Mouse (Mus musculus) midbrain, embryonic 14.5 days (tissue): ENCODE data around the gene Msh5. TPM values are rescaled to one million over a fixed set of nuclear protein-coding genes. Genes with fewer than 3 reads are reported as not detected.
"Not testable (repeated sequence)": the region's sequence is repeated elsewhere in the genome, so short reads cannot be mapped to it uniquely, and the experiment has no call there.

Experiments
- ATAC-seq: fragments of 200-750 bp; cut with Nextera tagmentation; 2 replicates; pipeline ENCODE4 v1.8.0; 2017; ENCODE audit warnings: moderate number of reproducible peaks, moderate library complexity; ENCODE audit not compliant: low FRiP score, low TSS enrichment
- DNase-seq: peaks from one replicate; pipeline ENCODE4 v3.0.0-alpha.2; 2015
- H3K27ac ChIP-seq: fragments of 300-500 bp; sonication (generic); replicated peaks from 2 replicates; pipeline ENCODE4 v1.5.1; 2014; ENCODE audit warnings: mild to moderate bottlenecking, low read depth, low read length, moderate library complexity
- H3K27me3 ChIP-seq: fragments of 300-500 bp; sonication (generic); 2 replicates; pipeline ENCODE4 v1.6.1; 2014; ENCODE audit warnings: low read length, control low read depth, mixed read lengths; ENCODE audit not compliant: control insufficient read depth, insufficient read depth
- H3K36me3 ChIP-seq: fragments of 300-500 bp; sonication (generic); 2 replicates; pipeline ENCODE4 v1.6.1; 2014; ENCODE audit warnings: low read length, control low read depth; ENCODE audit not compliant: control insufficient read depth, insufficient read depth
- H3K4me1 ChIP-seq: fragments of 300-500 bp; sonication (generic); 2 replicates; pipeline ENCODE4 v1.6.1; 2014; ENCODE audit warnings: mild to moderate bottlenecking, antibody characterized with exemption, low read length, control low read depth; ENCODE audit not compliant: control insufficient read depth, insufficient read depth
- H3K4me2 ChIP-seq: fragments of 300-500 bp; sonication (generic); 2 replicates; pipeline ENCODE4 v1.6.1; 2014; ENCODE audit warnings: mild to moderate bottlenecking, low read length, moderate library complexity
- H3K4me3 ChIP-seq: fragments of 300-500 bp; sonication (generic); replicated peaks from 2 replicates; pipeline ENCODE4 v1.5.1; 2014; ENCODE audit warnings: low read depth, low read length
- H3K9ac ChIP-seq: fragments of 300-500 bp; sonication (generic); replicated peaks from 2 replicates; pipeline ENCODE4 v1.6.1; 2014; ENCODE audit warnings: mild to moderate bottlenecking, low read length, moderate library complexity
- H3K9me3 ChIP-seq: fragments of 300-500 bp; sonication (generic); 2 replicates; pipeline ENCODE4 v1.6.1; 2016; ENCODE audit warnings: low read length, control low read depth, mixed read lengths; ENCODE audit not compliant: control insufficient read depth
- WGBS: fragments of 180-500 bp; shearing (Covaris S2); extraction: QIAGEN DNeasy Blood & Tissue Kit; methylation state at CpG from one replicate; pipeline ENCODE4 v1.1.7; 2014; 5-methylcytosine and 5-hydroxymethylcytosine counted together
- polyA plus RNA-seq: library from polyadenylated mRNA; unstranded; fragments of >200 nt; fragmentation: Nextera tagmentation; extraction: Ambion mirVana; gene quantifications from 2 replicates; pipeline ENCODE4 v1.2.1, GENCODE M21; 2014

Msh5 gene
- polyA plus RNA-seq, 1 experiment from 2014 or later: 2.8 TPM

DNA sequence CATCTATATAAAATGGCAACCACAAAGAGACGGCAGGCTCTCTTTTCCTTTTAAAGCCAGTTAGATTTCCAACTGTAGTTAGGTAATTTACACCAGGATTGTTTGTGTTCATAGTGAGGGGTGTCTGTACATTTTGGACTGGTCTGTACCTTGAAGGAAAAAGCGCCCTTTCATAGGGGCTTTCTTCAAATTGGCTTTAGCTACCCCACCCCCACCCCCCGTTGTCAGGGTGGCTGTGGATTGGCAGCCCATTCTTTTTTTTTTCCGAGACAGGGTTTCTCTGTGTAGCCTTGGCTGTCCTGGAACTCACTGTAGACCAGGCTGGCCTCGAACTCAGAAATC lies 49.4 kb downstream of the Msh5 start:
- H3K4me2 ChIP-seq: no peak overlapping the region
- H3K4me1 ChIP-seq: peaks cover 4% of the 10 kb centered on the region
- H3K9me3 ChIP-seq: no peaks in the 10 kb centered on the region
- H3K27ac ChIP-seq: no peak overlapping the region
- no peak overlapping the region for H3K4me3 ChIP-seq
- WGBS: 81% methylated on average over 5 of the region's 5 CpGs
- no peaks in the 10 kb centered on the region for H3K36me3 ChIP-seq
- no peaks in the 10 kb centered on the region for H3K27me3 ChIP-seq
- DNase-seq (no peak), ATAC-seq (no peak)
- H3K9ac ChIP-seq: no peak overlapping the region

GRCm38 (mm10) chr17:34996411-34997141 lies 50.0 kb downstream of the Msh5 start:
- no peaks in the 10 kb centered on the region for H3K9me3 ChIP-seq
- DNase-seq (no peak), ATAC-seq (no peak)
- no peaks in the 10 kb centered on the region for H3K27me3 ChIP-seq
- H3K9ac ChIP-seq: no peak overlapping the region
- H3K4me2 ChIP-seq: no peak overlapping the region
- H3K27ac ChIP-seq: no peak overlapping the region
- H3K4me1 ChIP-seq: no peaks in the 10 kb centered on the region
- H3K36me3 ChIP-seq: no peaks in the 10 kb centered on the region
- 89% methylated on average over 12 of the region's 14 CpGs for WGBS
- H3K4me3 ChIP-seq: no peak overlapping the region

GRCm38 (mm10) chr17:34995927-34996326 lies 50.6 kb downstream of the Msh5 start:
- H3K36me3 ChIP-seq, DNase-seq: not testable (repeated sequence)
- 96% methylated on average over 4 of the region's 4 CpGs for WGBS

GRCm38 (mm10) chr17:34995192-34995591 lies 51.4 kb downstream of the Msh5 start:
- H3K36me3 ChIP-seq, H3K27me3 ChIP-seq, H3K4me2 ChIP-seq, ATAC-seq, H3K27ac ChIP-seq, H3K9ac ChIP-seq, H3K4me1 ChIP-seq, H3K9me3 ChIP-seq, H3K4me3 ChIP-seq, DNase-seq: not testable (repeated sequence)
- 97% methylated on average over 4 of the region's 4 CpGs for WGBS

More at GRCm38 (mm10) chr17:34995927-34996326, 50.6 kb downstream of the Msh5 start:
- H3K9ac ChIP-seq, H3K4me3 ChIP-seq, H3K4me1 ChIP-seq, H3K27me3 ChIP-seq, H3K27ac ChIP-seq, H3K9me3 ChIP-seq, ATAC-seq, H3K4me2 ChIP-seq: not testable (repeated sequence)

- DNase-seq (no peak), ATAC-seq (no peak)
- Histone ChIP-seq H3K9ac (no peak overlapping the region), H3K9me3 (no peaks in the 10 kb centered on the region), H3K4me1 (no peaks in the 10 kb centered on the region), H3K27ac (no peak overlapping the region), H3K36me3 (peaks cover 11% of the 10 kb centered on the region), H3K27me3 (no peaks in the 10 kb centered on the region), H3K4me3 (no peak overlapping the region), H3K4me2 (no peak overlapping the region)
Observed at GRCm38 (mm10) chr17:34994751-34995150, 51.8 kb downstream of the Msh5 start.

GRCm38 (mm10) chr17:34984218-34984617 lies 62.3 kb downstream of the Msh5 start:
- peaks cover 24% of the 10 kb centered on the region for H3K36me3 ChIP-seq
- 78% methylated on average over 2 of the region's 2 CpGs for WGBS
- H3K4me1 ChIP-seq: peaks cover 12% of the 10 kb centered on the region
- no peak overlapping the region for H3K4me2 ChIP-seq
- no peaks in the 10 kb centered on the region for H3K9me3 ChIP-seq
- peak; percentile 73 for DNase-seq
- ATAC-seq: no peak
- no peak overlapping the region for H3K27ac ChIP-seq
- no peaks in the 10 kb centered on the region for H3K27me3 ChIP-seq
- H3K4me3 ChIP-seq: no peak overlapping the region
- H3K9ac ChIP-seq: no peak overlapping the region

- H3K9me3 ChIP-seq: no peaks in the 10 kb centered on the region
- no peak for ATAC-seq
Observed at GRCm38 (mm10) chr17:34982328-34982727, 64.2 kb downstream of the Msh5 start.

DNA sequence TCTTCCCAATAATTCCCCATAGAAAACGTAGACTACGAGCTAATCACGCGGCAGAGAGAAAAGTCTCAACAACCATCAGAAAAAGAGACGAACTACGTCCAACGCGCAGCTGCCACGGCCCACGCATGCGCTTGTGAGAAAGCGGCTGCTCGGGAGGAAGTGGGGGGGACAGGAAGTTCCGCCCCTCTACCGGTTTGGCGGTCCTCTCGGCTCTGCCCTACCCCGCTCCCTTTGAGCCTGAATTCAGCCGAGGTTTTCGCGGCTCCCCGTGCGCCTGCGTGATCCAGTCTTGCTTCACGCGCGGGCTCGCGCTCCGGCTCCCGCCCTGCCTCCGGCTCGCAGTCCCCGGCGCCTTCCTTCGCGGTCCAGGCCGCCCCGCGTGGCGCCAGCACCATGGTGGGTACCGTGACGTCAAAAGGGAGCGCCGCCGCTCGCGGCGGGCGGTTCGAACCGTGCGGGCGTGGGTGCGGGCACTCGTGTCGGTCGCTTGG lies 64.8 kb downstream of the Msh5 start, which contains the start of gene Lsm2:
Lsm2 (plus strand) TSS at position 173 of the 491 bp plus-strand sequence.
- Histone ChIP-seq H3K27me3 (no peaks in the 10 kb centered on the region), H3K4me2 (peak within 1 kb of the TSS; percentile 96), H3K27ac (peak within 1 kb of the TSS; percentile 96), H3K36me3 (peaks cover 16% of the 10 kb centered on the region), H3K9ac (peak within 1 kb of the TSS; percentile 84), H3K9me3 (no peaks in the 10 kb centered on the region), H3K4me1 (peaks cover 12% of the 10 kb centered on the region), H3K4me3 (peak within 1 kb of the TSS; percentile 82)
- WGBS: under 1% methylated on average over 58 of the region's 58 CpGs
- ATAC-seq (peak; percentile 96), DNase-seq (peak; percentile 96)

More at GRCm38 (mm10) chr17:34982328-34982727, 64.2 kb downstream of the Msh5 start:
- Histone ChIP-seq H3K4me2 (peak overlapping the region; percentile 96), H3K9ac (peak overlapping the region; percentile 84), H3K4me1 (peaks cover 12% of the 10 kb centered on the region), H3K27ac (peak overlapping the region; percentile 96), H3K27me3 (no peaks in the 10 kb centered on the region), H3K36me3 (peaks cover 15% of the 10 kb centered on the region), H3K4me3 (peak overlapping the region; percentile 82)
- DNase-seq: no peak
- WGBS: under 1% methylated on average over 15 of the region's 15 CpGs

DNA sequence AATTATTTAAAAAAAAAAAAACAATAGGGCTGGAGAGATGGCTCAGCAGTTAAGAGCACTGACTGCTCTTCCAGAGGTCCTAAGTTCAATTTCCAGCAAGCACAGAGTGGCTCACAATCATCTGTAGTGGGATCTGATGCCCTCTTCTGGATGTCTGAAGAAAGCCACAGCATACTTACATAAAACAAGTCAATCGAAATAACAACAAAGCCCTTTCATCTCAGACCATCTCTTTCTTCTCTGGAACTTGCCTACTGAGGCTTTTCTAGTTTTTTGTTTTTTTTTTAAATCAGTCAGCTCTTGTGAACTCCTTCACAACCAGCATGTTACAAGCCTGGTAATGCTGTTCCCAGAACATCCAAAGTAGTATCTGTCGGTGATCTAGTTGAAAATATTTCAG lies 65.9 kb downstream of the Msh5 start:
- peak overlapping the region; percentile 96 for H3K4me2 ChIP-seq
- DNase-seq: peak; percentile 75
- WGBS: 18% methylated on average over 2 of the region's 2 CpGs

More for the DNA sequence above, 65.9 kb downstream of the Msh5 start:
- peaks cover 8% of the 10 kb centered on the region for H3K36me3 ChIP-seq
- H3K4me3 ChIP-seq: peak overlapping the region; percentile 82
- H3K9me3 ChIP-seq: no peaks in the 10 kb centered on the region
- peak overlapping the region; percentile 84 for H3K9ac ChIP-seq
- no peaks in the 10 kb centered on the region for H3K27me3 ChIP-seq
- H3K27ac ChIP-seq: 0 out of 2 replicates have a peak overlapping the region, but pooled peaks have one; percentile 27
- H3K4me1 ChIP-seq: peaks cover 12% of the 10 kb centered on the region
- ATAC-seq: no peak
